Mouse (Mus musculus): ENCODE measurements at regions not wholly inside any gene's neighbourhood (a gene's known extent, or its start where the extent isn't known, plus 50 kb on each side); places are given as distances from the start of the nearest gene placed in this dataset.
A peak's percentile ranks its signal among the peaks of the same experiment; 100 is the strongest.

DNA sequence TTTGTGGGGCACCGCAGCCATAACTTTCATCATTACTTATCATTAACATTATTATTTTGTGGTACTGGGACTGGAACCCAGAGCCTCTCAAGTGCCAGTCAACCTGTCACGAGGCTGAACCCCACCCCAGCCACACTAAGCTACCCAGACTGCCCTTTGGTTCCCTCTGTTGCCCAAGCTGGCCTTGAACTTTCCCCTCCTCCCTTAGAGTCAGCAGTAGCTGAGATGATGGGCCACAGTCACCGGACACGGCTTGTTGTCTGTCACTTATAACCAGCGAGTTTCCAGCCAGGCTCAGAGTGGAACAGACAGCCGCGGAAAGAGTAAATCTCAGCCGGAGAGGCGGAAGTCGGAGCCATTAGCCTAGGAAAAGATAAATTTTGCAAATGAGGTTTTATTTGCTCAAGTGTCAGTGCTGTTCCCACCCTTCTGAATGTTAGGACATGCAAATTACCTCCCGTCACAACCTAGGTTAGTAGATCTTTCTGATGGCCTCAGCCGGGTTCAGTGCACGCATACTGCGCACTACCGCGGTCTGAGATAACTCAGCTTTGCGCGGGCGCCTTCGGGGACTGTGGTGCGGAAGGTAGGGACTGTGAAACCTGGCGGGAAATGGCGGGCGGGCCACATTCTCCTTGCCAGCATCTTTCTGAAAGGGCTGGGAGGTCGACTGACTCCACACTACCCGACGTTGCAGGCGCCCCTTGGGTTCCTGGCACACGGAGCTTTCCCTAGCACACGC is 152.7 kb downstream of the Bmp7 start:
- peak; percentile 40 for DNase-seq (ENCODE audit: low spot score)
- peaks cover 13% of the 10 kb centered on the region for H3K9me3 ChIP-seq
- peaks cover 62% of the 10 kb centered on the region for H3K4me1 ChIP-seq
- H3K27ac ChIP-seq (replicated peaks), result peak overlapping the region; percentile 54
- H3K4me3 ChIP-seq, result peak overlapping the region; percentile 43
- no peaks in the 10 kb centered on the region for H3K36me3 ChIP-seq (replicated peaks)
- WGBS, result 37% methylated on average over 30 of the region's 30 CpGs
- H3K27me3 ChIP-seq (replicated peaks; ENCODE audit: low read depth, poor library complexity, severe bottlenecking), result peaks cover 72% of the 10 kb centered on the region

GRCm38 (mm10) chr2:172789260-172789659 is 150.9 kb downstream of the Bmp7 start:
- H3K27me3 ChIP-seq (replicated peaks; ENCODE audit: low read depth, poor library complexity, severe bottlenecking), result peaks cover 74% of the 10 kb centered on the region
- 22% methylated on average over 10 of the region's 10 CpGs for WGBS
- peaks cover 57% of the 10 kb centered on the region for H3K4me1 ChIP-seq
- no peaks in the 10 kb centered on the region for H3K36me3 ChIP-seq (replicated peaks)
- no peak overlapping the region for H3K27ac ChIP-seq (replicated peaks)
- peaks cover 6% of the 10 kb centered on the region; the same call in 1 of the 2 replicates for H3K9me3 ChIP-seq
- H3K4me3 ChIP-seq, result peak overlapping the region; percentile 16
- DNase-seq (ENCODE audit: low spot score), result peak; percentile 60

DNA sequence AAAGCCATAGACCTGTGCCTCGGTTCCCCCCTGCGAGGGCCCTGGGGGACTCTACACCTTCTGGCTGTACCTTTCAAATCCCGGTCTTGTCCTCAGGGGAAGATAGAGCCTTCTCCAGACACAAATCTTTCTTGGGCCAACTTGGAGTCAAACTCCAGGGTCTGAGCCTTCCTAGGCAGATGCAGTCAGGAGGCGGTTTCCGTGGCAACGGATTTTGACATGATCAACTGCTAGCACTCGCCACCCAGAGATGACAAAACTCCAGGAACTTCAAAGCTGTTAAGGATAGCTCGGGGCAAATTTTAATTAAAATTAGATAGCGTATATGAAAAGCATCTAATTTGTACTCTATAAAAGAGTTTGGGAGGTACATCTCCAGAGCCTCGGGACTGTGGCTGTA is 147.6 kb downstream of the Bmp7 start:
- Histone ChIP-seq H3K36me3 (replicated peaks) (no peaks in the 10 kb centered on the region), H3K4me3 (no peak overlapping the region), H3K27me3 (replicated peaks; ENCODE audit: low read depth, poor library complexity, severe bottlenecking) (peaks cover 50% of the 10 kb centered on the region), H3K4me1 (peaks cover 40% of the 10 kb centered on the region), H3K9me3 (0 out of 2 replicates have a peak, but pooled peaks cover 9% of the 10 kb centered on the region), H3K27ac (replicated peaks) (no peak overlapping the region)
- no peak for DNase-seq (ENCODE audit: low spot score)
- 72% methylated on average over 10 of the region's 10 CpGs for WGBS

- Histone ChIP-seq H3K27ac (replicated peaks) (no peak overlapping the region), H3K4me3 (no peak overlapping the region), H3K36me3 (replicated peaks) (no peaks in the 10 kb centered on the region), H3K4me1 (peaks cover 32% of the 10 kb centered on the region), H3K9me3 (0 out of 2 replicates have a peak, but pooled peaks cover 9% of the 10 kb centered on the region), H3K27me3 (replicated peaks; ENCODE audit: low read depth, poor library complexity, severe bottlenecking) (peaks cover 47% of the 10 kb centered on the region)
- no peak for DNase-seq (ENCODE audit: low spot score)
- 67% methylated on average over 8 of the region's 8 CpGs for WGBS
Observed at GRCm38 (mm10) chr2:172793991-172794390, 146.1 kb downstream of the Bmp7 start.

GRCm38 (mm10) chr2:172794771-172795170 is 145.3 kb downstream of the Bmp7 start:
- Histone ChIP-seq H3K9me3 (0 out of 2 replicates have a peak, but pooled peaks cover 9% of the 10 kb centered on the region), H3K4me1 (peaks cover 32% of the 10 kb centered on the region), H3K4me3 (no peak overlapping the region), H3K27me3 (replicated peaks; ENCODE audit: low read depth, poor library complexity, severe bottlenecking) (peaks cover 41% of the 10 kb centered on the region), H3K27ac (replicated peaks) (no peak overlapping the region), H3K36me3 (replicated peaks) (no peaks in the 10 kb centered on the region)
- 89% methylated on average over 10 of the region's 10 CpGs for WGBS
- DNase-seq (ENCODE audit: low spot score), result no peak

DNA sequence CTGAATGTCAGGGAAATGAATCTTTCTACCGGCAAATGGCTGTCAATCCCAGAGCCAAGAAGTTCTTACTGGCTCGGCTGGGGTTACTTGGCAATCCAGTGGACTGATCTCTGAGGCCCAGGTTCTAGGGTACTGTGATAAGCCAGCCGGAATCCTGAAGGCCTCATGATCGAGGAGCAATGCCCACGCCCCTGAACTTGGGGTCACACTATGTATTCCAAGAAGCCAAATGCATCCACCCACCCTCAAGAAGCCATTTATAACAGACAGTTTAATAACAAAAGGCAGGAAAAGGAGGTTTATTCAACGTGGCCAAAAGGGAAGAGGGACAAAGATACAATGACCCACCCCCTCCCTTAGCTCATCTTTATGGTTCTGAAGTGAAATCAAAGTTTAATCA is 144.0 kb downstream of the Bmp7 start:
- Histone ChIP-seq H3K9me3 (0 out of 2 replicates have a peak, but pooled peaks cover 9% of the 10 kb centered on the region), H3K27ac (replicated peaks) (no peak overlapping the region), H3K4me1 (peaks cover 36% of the 10 kb centered on the region), H3K36me3 (replicated peaks) (no peaks in the 10 kb centered on the region), H3K27me3 (replicated peaks; ENCODE audit: low read depth, poor library complexity, severe bottlenecking) (peaks cover 36% of the 10 kb centered on the region), H3K4me3 (no peak overlapping the region)
- WGBS, result 78% methylated on average over 6 of the region's 6 CpGs
- no peak for DNase-seq (ENCODE audit: low spot score)

GRCm38 (mm10) chr2:172796955-172797354 is 143.2 kb downstream of the Bmp7 start:
- no peak for DNase-seq (ENCODE audit: low spot score)
- peaks cover 45% of the 10 kb centered on the region for H3K4me1 ChIP-seq
- H3K27me3 ChIP-seq (replicated peaks; ENCODE audit: low read depth, poor library complexity, severe bottlenecking), result peaks cover 30% of the 10 kb centered on the region
- H3K9me3 ChIP-seq, result 0 out of 2 replicates have a peak, but pooled peaks cover 9% of the 10 kb centered on the region
- H3K36me3 ChIP-seq (replicated peaks), result no peaks in the 10 kb centered on the region
- WGBS, result 24% methylated on average over 6 of the region's 6 CpGs
- H3K4me3 ChIP-seq, result no peak overlapping the region
- no peak overlapping the region for H3K27ac ChIP-seq (replicated peaks)

GRCm38 (mm10) chr2:172799951-172800350 is 140.2 kb downstream of the Bmp7 start:
- peak overlapping the region; percentile 68 for H3K27ac ChIP-seq (replicated peaks)
- H3K36me3 ChIP-seq (replicated peaks), result peaks cover 8% of the 10 kb centered on the region
- DNase-seq (ENCODE audit: low spot score), result peak; percentile 60
- peaks cover 46% of the 10 kb centered on the region for H3K4me1 ChIP-seq
- H3K27me3 ChIP-seq (replicated peaks; ENCODE audit: low read depth, poor library complexity, severe bottlenecking), result peaks cover 24% of the 10 kb centered on the region
- no peak overlapping the region for H3K4me3 ChIP-seq
- H3K9me3 ChIP-seq, result peaks cover 10% of the 10 kb centered on the region
- WGBS, result 20% methylated on average over 10 of the region's 10 CpGs

- peaks cover 8% of the 10 kb centered on the region for H3K36me3 ChIP-seq (replicated peaks)
- peaks cover 46% of the 10 kb centered on the region for H3K4me1 ChIP-seq
- H3K27ac ChIP-seq (replicated peaks), result peak overlapping the region; percentile 68
- H3K27me3 ChIP-seq (replicated peaks; ENCODE audit: low read depth, poor library complexity, severe bottlenecking), result peaks cover 20% of the 10 kb centered on the region
- no peak overlapping the region for H3K4me3 ChIP-seq
- no peak for DNase-seq (ENCODE audit: low spot score)
- peaks cover 10% of the 10 kb centered on the region for H3K9me3 ChIP-seq
- 54% methylated on average over 9 of the region's 9 CpGs for WGBS
Observed at GRCm38 (mm10) chr2:172800801-172801200, 139.3 kb downstream of the Bmp7 start.

GRCm38 (mm10) chr2:172801804-172802203 is 138.3 kb downstream of the Bmp7 start:
- H3K4me3 ChIP-seq, result no peak overlapping the region
- 25% methylated on average over 4 of the region's 4 CpGs for WGBS
- peaks cover 10% of the 10 kb centered on the region for H3K9me3 ChIP-seq
- peak; percentile 66 for DNase-seq (ENCODE audit: low spot score)
- peak overlapping the region; percentile 68 for H3K27ac ChIP-seq (replicated peaks)
- H3K36me3 ChIP-seq (replicated peaks), result peaks cover 8% of the 10 kb centered on the region
- peaks cover 44% of the 10 kb centered on the region for H3K4me1 ChIP-seq
- peaks cover 20% of the 10 kb centered on the region for H3K27me3 ChIP-seq (replicated peaks; ENCODE audit: low read depth, poor library complexity, severe bottlenecking)

DNA sequence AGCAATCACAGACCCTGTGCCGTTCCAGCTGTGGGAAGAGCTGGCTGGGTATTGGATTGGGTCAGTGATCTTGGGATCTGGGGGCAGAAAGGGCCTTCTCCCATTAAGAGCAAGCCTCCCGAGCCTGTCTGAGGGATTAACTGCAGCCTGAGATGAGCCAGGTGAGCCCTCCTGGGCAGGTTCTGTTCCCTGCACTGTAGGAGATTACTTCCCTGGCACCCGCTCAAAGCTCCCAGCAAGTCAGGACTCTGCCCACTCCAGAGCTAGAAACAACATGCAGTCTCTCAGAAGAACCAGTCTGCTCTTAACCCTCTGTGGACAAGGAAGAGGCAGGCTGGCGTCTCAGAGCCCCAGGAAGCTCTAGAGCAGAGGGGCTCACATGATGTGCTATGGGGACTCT is 132.7 kb downstream of the Bmp7 start:
- Histone ChIP-seq H3K4me1 (peaks cover 16% of the 10 kb centered on the region), H3K9me3 (peaks cover 13% of the 10 kb centered on the region), H3K4me3 (no peak overlapping the region), H3K36me3 (replicated peaks) (peaks cover 7% of the 10 kb centered on the region), H3K27me3 (replicated peaks; ENCODE audit: low read depth, poor library complexity, severe bottlenecking) (no peaks in the 10 kb centered on the region; the same call in 1 of the 2 replicates), H3K27ac (replicated peaks) (no peak overlapping the region)
- 65% methylated on average over 4 of the region's 4 CpGs for WGBS
- no peak for DNase-seq (ENCODE audit: low spot score)

- Histone ChIP-seq H3K4me3 (no peak overlapping the region), H3K36me3 (replicated peaks) (no peaks in the 10 kb centered on the region), H3K27ac (replicated peaks) (no peak overlapping the region), H3K4me1 (peaks cover 19% of the 10 kb centered on the region), H3K9me3 (peaks cover 3% of the 10 kb centered on the region; the same call in 1 of the 2 replicates), H3K27me3 (replicated peaks; ENCODE audit: low read depth, poor library complexity, severe bottlenecking) (peaks cover 3% of the 10 kb centered on the region; the same call in 1 of the 2 replicates)
- no peak for DNase-seq (ENCODE audit: low spot score)
- WGBS, result 92% methylated on average over 2 of the region's 2 CpGs
Observed at GRCm38 (mm10) chr2:172809306-172809705, 130.8 kb downstream of the Bmp7 start.

GRCm38 (mm10) chr2:172813319-172813718 is 126.8 kb downstream of the Bmp7 start:
- Histone ChIP-seq H3K36me3 (replicated peaks) (no peaks in the 10 kb centered on the region), H3K9me3 (peaks cover 7% of the 10 kb centered on the region; the same call in 1 of the 2 replicates), H3K4me1 (peaks cover 21% of the 10 kb centered on the region), H3K27me3 (replicated peaks; ENCODE audit: low read depth, poor library complexity, severe bottlenecking) (peaks cover 3% of the 10 kb centered on the region; the same call in 1 of the 2 replicates), H3K4me3 (no peak overlapping the region), H3K27ac (replicated peaks) (no peak overlapping the region)
- 85% methylated on average over 11 of the region's 11 CpGs for WGBS
- no peak for DNase-seq (ENCODE audit: low spot score)
